Mouse (Mus musculus) limb, embryonic 13.5 days (tissue): ENCODE data around the gene Cbln1. TPM values are rescaled to one million over a fixed set of nuclear protein-coding genes. Genes with fewer than 3 reads are reported as not detected.

Experiments
- polyA plus RNA-seq: library from polyadenylated mRNA; unstranded; fragments of >200 nt; fragmentation: Nextera tagmentation; extraction: Ambion mirVana; gene quantifications from 2 replicates; pipeline ENCODE4 v1.2.1, GENCODE M21; 2015

Gene Cbln1
- polyA plus RNA-seq, 1 experiment from 2014 or later: 0.67 TPM

Other genes with a start within 250 kb of the Cbln1 start
- not detected in 2 replicates for gene 4933402J07Rik, start 91.2 kb upstream of the Cbln1 start, polyA plus RNA-seq